Mouse (Mus musculus): ENCODE measurements around the gene Ykt6.
A peak's percentile ranks its signal among the peaks of the same experiment; 100 is the strongest.
"Not testable (repeated sequence)": the region's sequence is repeated elsewhere in the genome, so short reads cannot be mapped to it uniquely, and the experiment has no call there.

Ykt6 gene

GRCm38 (mm10) chr11:5955546-5956276 lies at the start of gene Ykt6:
Ykt6 (plus strand) TSS chr11:5955693.
- DNase-seq (ENCODE audit: low read depth, low spot score) = peak; percentile 84

- DNase-seq (ENCODE audit: low read depth, low spot score) = no peak
These were observed 49.5 kb upstream of the Ykt6 start for GRCm38 (mm10) chr11:5905778-5906518.

GRCm38 (mm10) chr11:5907096-5907495 lies 48.4 kb upstream of the Ykt6 start:
- no peak for DNase-seq (ENCODE audit: low read depth, low spot score)

GRCm38 (mm10) chr11:5908642-5909041 lies 46.9 kb upstream of the Ykt6 start:
- DNase-seq (ENCODE audit: low read depth, low spot score) = no peak

GRCm38 (mm10) chr11:5912635-5913034 lies 42.9 kb upstream of the Ykt6 start:
- DNase-seq (ENCODE audit: low read depth, low spot score) = no peak

- DNase-seq (ENCODE audit: low read depth, low spot score) = no peak
These were observed 42.2 kb upstream of the Ykt6 start for GRCm38 (mm10) chr11:5913256-5913655.

- DNase-seq (ENCODE audit: low read depth, low spot score) = no peak
These were observed 41.6 kb upstream of the Ykt6 start for GRCm38 (mm10) chr11:5913936-5914335.

- no peak for DNase-seq (ENCODE audit: low read depth, low spot score)
These were observed 40.6 kb upstream of the Ykt6 start for GRCm38 (mm10) chr11:5914940-5915339.

- no peak for DNase-seq (ENCODE audit: low read depth, low spot score)
These were observed 39.9 kb upstream of the Ykt6 start for GRCm38 (mm10) chr11:5915429-5916177.

- no peak for DNase-seq (ENCODE audit: low read depth, low spot score)
These were observed 39.3 kb upstream of the Ykt6 start for GRCm38 (mm10) chr11:5916178-5916548.

GRCm38 (mm10) chr11:5918111-5918510 lies 37.4 kb upstream of the Ykt6 start:
- DNase-seq (ENCODE audit: low read depth, low spot score) = no peak

- DNase-seq (ENCODE audit: low read depth, low spot score) = no peak
These were observed 35.9 kb upstream of the Ykt6 start for GRCm38 (mm10) chr11:5919606-5920005.

GRCm38 (mm10) chr11:5920323-5920960 lies 35.1 kb upstream of the Ykt6 start:
- DNase-seq (ENCODE audit: low read depth, low spot score) = no peak

- DNase-seq (ENCODE audit: low read depth, low spot score) = no peak
These were observed 30.8 kb upstream of the Ykt6 start for GRCm38 (mm10) chr11:5924699-5925098.

GRCm38 (mm10) chr11:5926696-5927220 lies 28.7 kb upstream of the Ykt6 start:
- no peak for DNase-seq (ENCODE audit: low read depth, low spot score)

GRCm38 (mm10) chr11:5930578-5930977 lies 24.9 kb upstream of the Ykt6 start:
- DNase-seq (ENCODE audit: low read depth, low spot score) = no peak

GRCm38 (mm10) chr11:5931947-5932346 lies 23.5 kb upstream of the Ykt6 start:
- DNase-seq (ENCODE audit: low read depth, low spot score) = not testable (repeated sequence)

GRCm38 (mm10) chr11:5934531-5934930 lies 21.0 kb upstream of the Ykt6 start:
- DNase-seq (ENCODE audit: low read depth, low spot score) = not testable (repeated sequence)

- no peak for DNase-seq (ENCODE audit: low read depth, low spot score)
These were observed 12.5 kb upstream of the Ykt6 start for GRCm38 (mm10) chr11:5942966-5943365.

GRCm38 (mm10) chr11:5945096-5945495 lies 10.4 kb upstream of the Ykt6 start:
- DNase-seq (ENCODE audit: low read depth, low spot score) = no peak

GRCm38 (mm10) chr11:5947796-5948195 lies 7.7 kb upstream of the Ykt6 start:
- no peak for DNase-seq (ENCODE audit: low read depth, low spot score)
